Mouse (Mus musculus) stomach, postnatal 0 days (tissue): ENCODE data around the gene Tcte2.

Source experiments
- CTCF ChIP-seq: IDR thresholded peaks from 2 replicates; pipeline ENCODE4 v1.5.1; 2016; ENCODE audit warnings: antibody characterized with exemption, low read depth, mild to moderate bottlenecking, moderate library complexity
- EP300 ChIP-seq: optimal IDR thresholded peaks from 2 replicates; pipeline ENCODE3; 2016; ENCODE audit warnings: antibody characterized with exemption

GRCm38 (mm10) chr17:13759156-13759852, 2.3 kb downstream of the Tcte2 start:
- TF ChIP-seq CTCF, result no peak
- TF ChIP-seq EP300, result no peak
